Mouse (Mus musculus): ENCODE measurements around the gene Artn.

DNA sequence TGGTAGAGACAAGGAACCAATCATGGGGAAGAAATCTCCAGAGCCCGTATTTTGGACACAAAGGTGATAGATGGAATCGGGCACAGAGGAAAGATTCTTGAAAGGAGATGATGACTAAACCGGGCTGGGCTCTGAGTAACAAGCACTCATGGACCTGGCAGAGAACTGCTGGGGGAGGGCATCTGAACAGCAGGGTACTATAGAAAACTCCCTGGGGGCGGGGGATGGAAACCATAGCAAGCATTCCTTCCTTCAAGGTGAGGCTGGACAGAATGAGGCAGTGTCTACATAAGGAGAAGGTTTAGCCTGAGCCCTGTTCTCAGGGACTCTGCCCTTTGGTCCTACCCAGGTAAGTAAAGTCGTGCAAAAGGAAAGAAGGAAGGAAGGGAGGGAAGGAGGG lies 45.2 kb upstream of the Artn start:
- TF ChIP-seq CTCF (IDR thresholded peaks at IDR 0.05; ENCODE audit: low read depth) (no peak), EP300 (IDR thresholded peaks at IDR 0.05; ENCODE audit: low read depth) (no peak)

Measured in heart, postnatal 0 days (tissue).